Mouse (Mus musculus) forebrain, embryonic 11.5 days (tissue): ENCODE measurements around the gene Nucb2. TPM values are rescaled to one million over a fixed set of nuclear protein-coding genes. Genes with fewer than 3 reads are reported as not detected.

Source experiments
- ATAC-seq: fragments of 200-750 bp; cut with Nextera tagmentation; replicated peaks from 2 replicates; pipeline ENCODE4 v1.8.0; 2017; ENCODE audit warnings: moderate TSS enrichment; ENCODE audit not compliant: low FRiP score
- DNase-seq: peaks from one replicate; pipeline ENCODE4 v3.0.0-alpha.2; 2017; ENCODE audit warnings: low spot score
- H3K27ac ChIP-seq: fragments of 300-500 bp; sonication (generic); 2 replicates; pipeline ENCODE4 v1.5.1; 2014; ENCODE audit warnings: low read depth, low read length
- H3K27me3 ChIP-seq: fragments of 300-500 bp; sonication (generic); 2 replicates; pipeline ENCODE4 v1.6.1; 2014; ENCODE audit warnings: mild to moderate bottlenecking, low read length, mixed read lengths; ENCODE audit not compliant: control insufficient read depth, insufficient read depth
- H3K36me3 ChIP-seq: fragments of 300-500 bp; sonication (generic); 2 replicates; pipeline ENCODE4 v1.6.1; 2014; ENCODE audit warnings: mild to moderate bottlenecking, low read length, moderate library complexity, mixed read lengths; ENCODE audit not compliant: control insufficient read depth, insufficient read depth
- H3K4me1 ChIP-seq: fragments of 300-500 bp; sonication (generic); replicated peaks from 2 replicates; pipeline ENCODE4 v1.6.1; 2014; ENCODE audit warnings: low read length, mixed read lengths; ENCODE audit not compliant: control insufficient read depth, insufficient read depth
- H3K4me2 ChIP-seq: fragments of 300-500 bp; sonication (generic); 2 replicates; pipeline ENCODE4 v1.6.1; 2014; ENCODE audit warnings: low read depth, mild to moderate bottlenecking, low read length, moderate library complexity, mixed read lengths; ENCODE audit not compliant: severe bottlenecking
- H3K4me3 ChIP-seq: fragments of 300-500 bp; sonication (generic); 2 replicates; pipeline ENCODE4 v1.5.1; 2014; ENCODE audit warnings: low read depth, low read length
- H3K9ac ChIP-seq: fragments of 300-500 bp; sonication (generic); 2 replicates; pipeline ENCODE4 v1.6.1; 2014; ENCODE audit warnings: low read length
- H3K9me3 ChIP-seq: fragments of 300-500 bp; sonication (generic); 2 replicates; pipeline ENCODE4 v1.6.1; 2016; ENCODE audit warnings: low read length, mixed read lengths; ENCODE audit not compliant: control insufficient read depth
- WGBS: fragments of 180-500 bp; shearing (Covaris S2); extraction: QIAGEN DNeasy Blood & Tissue Kit; methylation state at CpG from one replicate; pipeline ENCODE4 v1.1.7; 2014; 5-methylcytosine and 5-hydroxymethylcytosine counted together
- polyA plus RNA-seq: library from polyadenylated mRNA; unstranded; fragments of >200 nt; fragmentation: Nextera tagmentation; extraction: Ambion mirVana; gene quantifications from 2 replicates; pipeline ENCODE4 v1.2.1, GENCODE M21; 2014

The Nucb2 gene
- 15.2 and 15.8 TPM in 2 replicates for polyA plus RNA-seq

- H3K36me3 ChIP-seq, result no peaks in the 10 kb centered on the region
- under 1% methylated on average over 51 of the region's 51 CpGs for WGBS
- H3K4me3 ChIP-seq, result peak within 1 kb of the TSS; percentile 56
- H3K27me3 ChIP-seq, result no peaks in the 10 kb centered on the region
- H3K4me1 ChIP-seq, result no peaks in the 10 kb centered on the region
- H3K4me2 ChIP-seq, result peak within 1 kb of the TSS; percentile 77
- DNase-seq, result peak; percentile 99
- peak within 1 kb of the TSS; percentile 80 for H3K9ac ChIP-seq
- peak; percentile 100 for ATAC-seq
- no peaks in the 10 kb centered on the region for H3K9me3 ChIP-seq
- no peak within 1 kb of the TSS for H3K27ac ChIP-seq
Observed at GRCm38 (mm10) chr7:116503879-116504817, at the start of gene Nucb2. Nucb2 (plus strand) TSS chr7:116504369.

- no peaks in the 10 kb centered on the region for H3K36me3 ChIP-seq
- H3K9me3 ChIP-seq, result no peaks in the 10 kb centered on the region
- no peak overlapping the region for H3K27ac ChIP-seq
- no peak overlapping the region for H3K4me2 ChIP-seq
- DNase-seq (no peak), ATAC-seq (no peak)
- no peaks in the 10 kb centered on the region for H3K27me3 ChIP-seq
- no peak overlapping the region for H3K9ac ChIP-seq
- 90% methylated on average over 4 of the region's 4 CpGs for WGBS
- no peak overlapping the region for H3K4me3 ChIP-seq
- H3K4me1 ChIP-seq, result no peaks in the 10 kb centered on the region
Observed at GRCm38 (mm10) chr7:116456964-116457363, 47.2 kb upstream of the Nucb2 start.

GRCm38 (mm10) chr7:116457391-116457790 lies 46.8 kb upstream of the Nucb2 start:
- H3K4me1 ChIP-seq, result no peaks in the 10 kb centered on the region
- H3K27ac ChIP-seq, result no peak overlapping the region
- 82% methylated on average over 6 of the region's 6 CpGs for WGBS
- no peaks in the 10 kb centered on the region for H3K9me3 ChIP-seq
- H3K36me3 ChIP-seq, result no peaks in the 10 kb centered on the region
- H3K4me3 ChIP-seq, result no peak overlapping the region
- ATAC-seq, result no peak
- no peak overlapping the region for H3K4me2 ChIP-seq
- no peak overlapping the region for H3K9ac ChIP-seq
- DNase-seq, result no peak
- H3K27me3 ChIP-seq, result no peaks in the 10 kb centered on the region

GRCm38 (mm10) chr7:116458985-116459441 lies 45.2 kb upstream of the Nucb2 start:
- DNase-seq, result no peak
- WGBS, result 47% methylated on average over 3 of the region's 3 CpGs

GRCm38 (mm10) chr7:116462114-116462513 lies 42.1 kb upstream of the Nucb2 start:
- Histone ChIP-seq H3K27ac (no peak overlapping the region), H3K36me3 (no peaks in the 10 kb centered on the region), H3K9me3 (no peaks in the 10 kb centered on the region), H3K4me3 (no peak overlapping the region), H3K9ac (no peak overlapping the region), H3K27me3 (no peaks in the 10 kb centered on the region), H3K4me2 (no peak overlapping the region), H3K4me1 (no peaks in the 10 kb centered on the region)
- ATAC-seq, result no peak
- DNase-seq, result no peak
- WGBS, result 66% methylated on average over 8 of the region's 8 CpGs

More at GRCm38 (mm10) chr7:116458985-116459441, 45.2 kb upstream of the Nucb2 start:
- H3K9me3 ChIP-seq, result no peaks in the 10 kb centered on the region
- no peak overlapping the region for H3K4me2 ChIP-seq
- H3K36me3 ChIP-seq, result no peaks in the 10 kb centered on the region
- H3K9ac ChIP-seq, result no peak overlapping the region
- no peak overlapping the region for H3K27ac ChIP-seq
- no peaks in the 10 kb centered on the region for H3K27me3 ChIP-seq
- no peaks in the 10 kb centered on the region for H3K4me1 ChIP-seq
- ATAC-seq, result no peak
- no peak overlapping the region for H3K4me3 ChIP-seq

GRCm38 (mm10) chr7:116475836-116476235 lies 28.3 kb upstream of the Nucb2 start:
- ATAC-seq (no peak), DNase-seq (no peak)
- H3K9ac ChIP-seq, result no peak overlapping the region
- no peaks in the 10 kb centered on the region for H3K36me3 ChIP-seq
- no peak overlapping the region for H3K4me2 ChIP-seq
- H3K27ac ChIP-seq, result no peak overlapping the region
- no peaks in the 10 kb centered on the region for H3K27me3 ChIP-seq
- no peaks in the 10 kb centered on the region for H3K9me3 ChIP-seq
- H3K4me3 ChIP-seq, result no peak overlapping the region
- no peaks in the 10 kb centered on the region for H3K4me1 ChIP-seq

GRCm38 (mm10) chr7:116476264-116476663 lies 27.9 kb upstream of the Nucb2 start:
- H3K27me3 ChIP-seq, result no peaks in the 10 kb centered on the region
- no peak for ATAC-seq
- no peak overlapping the region for H3K27ac ChIP-seq
- no peak overlapping the region for H3K4me3 ChIP-seq
- H3K4me1 ChIP-seq, result no peaks in the 10 kb centered on the region
- no peak overlapping the region for H3K4me2 ChIP-seq
- H3K9me3 ChIP-seq, result no peaks in the 10 kb centered on the region
- DNase-seq, result no peak
- H3K9ac ChIP-seq, result no peak overlapping the region
- H3K36me3 ChIP-seq, result no peaks in the 10 kb centered on the region
- WGBS, result 82% methylated on average over 5 of the region's 5 CpGs

- H3K4me1 ChIP-seq, result no peaks in the 10 kb centered on the region
- no peaks in the 10 kb centered on the region for H3K36me3 ChIP-seq
- WGBS, result 54% methylated on average over 1 of the region's 1 CpGs
- no peak overlapping the region for H3K27ac ChIP-seq
- H3K27me3 ChIP-seq, result no peaks in the 10 kb centered on the region
- no peak overlapping the region for H3K4me2 ChIP-seq
- H3K9ac ChIP-seq, result no peak overlapping the region
- H3K9me3 ChIP-seq, result no peaks in the 10 kb centered on the region
- no peak overlapping the region for H3K4me3 ChIP-seq
- DNase-seq, result no peak
- no peak for ATAC-seq
Observed at GRCm38 (mm10) chr7:116483106-116483505, 21.1 kb upstream of the Nucb2 start.

- Histone ChIP-seq H3K27me3 (no peaks in the 10 kb centered on the region), H3K4me1 (no peaks in the 10 kb centered on the region), H3K4me3 (no peak overlapping the region), H3K9me3 (no peaks in the 10 kb centered on the region), H3K9ac (no peak overlapping the region), H3K4me2 (no peak overlapping the region), H3K36me3 (no peaks in the 10 kb centered on the region), H3K27ac (no peak overlapping the region)
- no peak for DNase-seq
- WGBS, result 80% methylated on average over 5 of the region's 5 CpGs
- ATAC-seq, result no peak
Observed at GRCm38 (mm10) chr7:116483782-116484181, 20.4 kb upstream of the Nucb2 start.
